Mouse (Mus musculus) liver, embryonic 13.5 days (tissue): ENCODE data around the gene Gm11114. TPM values are rescaled to one million over a fixed set of nuclear protein-coding genes. Genes with fewer than 3 reads are reported as not detected.

Source experiments
- ATAC-seq: fragments of 200-750 bp; cut with Nextera tagmentation; 2 replicates; pipeline ENCODE4 v1.8.0; 2017; ENCODE audit warnings: low read depth, mild to moderate bottlenecking, moderate number of reproducible peaks, moderate library complexity
- DNase-seq: peaks from one replicate; pipeline ENCODE4 v3.0.0; 2022
- H3K27ac ChIP-seq: fragments of 300-500 bp; sonication (generic); 2 replicates; pipeline ENCODE4 v1.5.1; 2015; ENCODE audit warnings: moderate library complexity, mild to moderate bottlenecking, inconsistent platforms
- H3K27me3 ChIP-seq: fragments of 300-500 bp; sonication (generic); 2 replicates; pipeline ENCODE4 v1.6.1; 2015; ENCODE audit warnings: mild to moderate bottlenecking, inconsistent platforms
- H3K36me3 ChIP-seq: fragments of 300-500 bp; sonication (generic); 2 replicates; pipeline ENCODE4 v1.6.1; 2015; ENCODE audit warnings: mild to moderate bottlenecking, inconsistent platforms
- H3K4me1 ChIP-seq: fragments of 300-500 bp; sonication (generic); replicated peaks from 2 replicates; pipeline ENCODE4 v1.6.1; 2015; ENCODE audit warnings: inconsistent platforms
- H3K4me2 ChIP-seq: fragments of 300-500 bp; sonication (generic); 2 replicates; pipeline ENCODE4 v1.6.1; 2015; ENCODE audit warnings: inconsistent platforms, mild to moderate bottlenecking, moderate library complexity
- H3K4me3 ChIP-seq: fragments of 300-500 bp; sonication (generic); replicated peaks from 2 replicates; pipeline ENCODE4 v1.5.1; 2015; ENCODE audit warnings: mild to moderate bottlenecking, inconsistent platforms
- H3K9ac ChIP-seq: fragments of 300-500 bp; sonication (generic); 2 replicates; pipeline ENCODE4 v1.6.1; 2015; ENCODE audit warnings: mild to moderate bottlenecking, inconsistent platforms
- H3K9me3 ChIP-seq: fragments of 300-500 bp; sonication (generic); replicated peaks from 2 replicates; pipeline ENCODE4 v1.6.1; 2016; ENCODE audit warnings: inconsistent platforms
- WGBS: fragments of 180-500 bp; shearing (Covaris S2); methylation state at CpG from one replicate; pipeline ENCODE4 v1.1.7; 2015; ENCODE audit not compliant: insufficient replicate concordance; 5-methylcytosine and 5-hydroxymethylcytosine counted together
- polyA plus RNA-seq: library from polyadenylated mRNA; unstranded; fragments of >200 nt; fragmentation: Nextera tagmentation; extraction: Ambion mirVana; gene quantifications from 2 replicates; pipeline ENCODE4 v1.2.1, GENCODE M21; 2015

The Gm11114 gene
- not detected in 2 replicates for polyA plus RNA-seq

GRCm38 (mm10) chr9:85312473-85312872, at the start of gene Gm11114:
Gm11114 (plus strand) TSS chr9:85312773.
- no peaks in the 10 kb centered on the region for H3K36me3 ChIP-seq
- no peaks in the 10 kb centered on the region for H3K9me3 ChIP-seq
- H3K27me3 ChIP-seq = no peaks in the 10 kb centered on the region
- DNase-seq (no peak), ATAC-seq (no peak)
- 49% methylated on average over 6 of the region's 6 CpGs for WGBS
- no peaks in the 10 kb centered on the region for H3K4me1 ChIP-seq
- H3K27ac ChIP-seq = no peak within 1 kb of the TSS
- H3K4me3 ChIP-seq = no peak within 1 kb of the TSS
- no peak within 1 kb of the TSS for H3K4me2 ChIP-seq
- H3K9ac ChIP-seq = no peak within 1 kb of the TSS

GRCm38 (mm10) chr9:85266847-85267246, 45.7 kb upstream of the Gm11114 start:
- no peaks in the 10 kb centered on the region for H3K27me3 ChIP-seq
- ATAC-seq = no peak
- no peaks in the 10 kb centered on the region for H3K4me1 ChIP-seq
- H3K27ac ChIP-seq = no peak overlapping the region
- WGBS = 50% methylated on average over 5 of the region's 5 CpGs
- H3K4me3 ChIP-seq = no peak overlapping the region
- H3K9ac ChIP-seq = no peak overlapping the region
- no peaks in the 10 kb centered on the region for H3K36me3 ChIP-seq
- H3K9me3 ChIP-seq = no peaks in the 10 kb centered on the region
- no peak overlapping the region for H3K4me2 ChIP-seq
- DNase-seq = no peak

GRCm38 (mm10) chr9:85274114-85274513, 38.5 kb upstream of the Gm11114 start:
- Histone ChIP-seq H3K4me1 (no peaks in the 10 kb centered on the region), H3K27ac (no peak overlapping the region), H3K9ac (no peak overlapping the region), H3K4me2 (no peak overlapping the region), H3K9me3 (no peaks in the 10 kb centered on the region), H3K4me3 (no peak overlapping the region), H3K36me3 (no peaks in the 10 kb centered on the region), H3K27me3 (no peaks in the 10 kb centered on the region)
- DNase-seq (no peak), ATAC-seq (no peak)
- whole genome bisulfite sequencing = 46% methylated on average over 2 of the region's 2 CpGs

- Histone ChIP-seq H3K9ac (no peak overlapping the region), H3K9me3 (no peaks in the 10 kb centered on the region), H3K36me3 (no peaks in the 10 kb centered on the region), H3K4me3 (no peak overlapping the region), H3K4me2 (no peak overlapping the region), H3K27me3 (no peaks in the 10 kb centered on the region), H3K27ac (no peak overlapping the region), H3K4me1 (no peaks in the 10 kb centered on the region)
- WGBS = 55% methylated on average over 4 of the region's 4 CpGs
- ATAC-seq (no peak), DNase-seq (no peak)
Measured at GRCm38 (mm10) chr9:85302849-85303248, 9.7 kb upstream of the Gm11114 start.

- no peak for ATAC-seq
- Histone ChIP-seq H3K27ac (no peak overlapping the region), H3K27me3 (no peaks in the 10 kb centered on the region), H3K9ac (no peak overlapping the region), H3K9me3 (no peaks in the 10 kb centered on the region), H3K4me3 (no peak overlapping the region), H3K4me1 (no peaks in the 10 kb centered on the region), H3K4me2 (no peak overlapping the region), H3K36me3 (no peaks in the 10 kb centered on the region)
- no peak for DNase-seq
- WGBS = 52% methylated on average over 3 of the region's 3 CpGs
Measured at GRCm38 (mm10) chr9:85303378-85303777, 9.2 kb upstream of the Gm11114 start.

GRCm38 (mm10) chr9:85316122-85316521, 3.5 kb downstream of the Gm11114 start:
- no peak for DNase-seq
- 23% methylated on average over 1 of the region's 1 CpGs for WGBS
- Histone ChIP-seq H3K36me3 (0 out of 2 replicates have a peak, but pooled peaks cover 2% of the 10 kb centered on the region), H3K4me3 (no peak overlapping the region), H3K27me3 (no peaks in the 10 kb centered on the region), H3K4me2 (no peak overlapping the region), H3K27ac (no peak overlapping the region), H3K9ac (no peak overlapping the region), H3K9me3 (no peaks in the 10 kb centered on the region), H3K4me1 (peaks cover 2% of the 10 kb centered on the region; the same call in 1 of the 2 replicates)
- no peak for ATAC-seq

- no peak overlapping the region for H3K9ac ChIP-seq
- H3K9me3 ChIP-seq = no peaks in the 10 kb centered on the region
- no peaks in the 10 kb centered on the region for H3K27me3 ChIP-seq
- WGBS = 54% methylated on average over 8 of the region's 8 CpGs
- no peak overlapping the region for H3K4me3 ChIP-seq
- DNase-seq (no peak), ATAC-seq (no peak)
- no peak overlapping the region for H3K27ac ChIP-seq
- H3K4me2 ChIP-seq = no peak overlapping the region
- peaks cover 3% of the 10 kb centered on the region; the same call in 1 of the 2 replicates for H3K36me3 ChIP-seq
- peaks cover 2% of the 10 kb centered on the region; the same call in 1 of the 2 replicates for H3K4me1 ChIP-seq
Measured at GRCm38 (mm10) chr9:85320167-85320951, 7.8 kb downstream of the Gm11114 start.

GRCm38 (mm10) chr9:85324158-85324875, 11.7 kb downstream of the Gm11114 start:
- ATAC-seq = no peak
- Histone ChIP-seq H3K36me3 (peaks cover 3% of the 10 kb centered on the region; the same call in 1 of the 2 replicates), H3K4me3 (peak overlapping the region; percentile 71), H3K4me1 (peaks cover 22% of the 10 kb centered on the region), H3K4me2 (peak overlapping the region; percentile 86), H3K9me3 (no peaks in the 10 kb centered on the region), H3K27me3 (peaks cover 14% of the 10 kb centered on the region), H3K27ac (no peak overlapping the region), H3K9ac (0 out of 2 replicates have a peak overlapping the region, but pooled peaks have one; percentile 74)
- WGBS = 54% methylated on average over 11 of the region's 11 CpGs
- DNase-seq = no peak

- no peaks in the 10 kb centered on the region for H3K9me3 ChIP-seq
- 29% methylated on average over 17 of the region's 17 CpGs for WGBS
- H3K27ac ChIP-seq = 0 out of 2 replicates have a peak overlapping the region, but pooled peaks have one; percentile 0
- peak overlapping the region; percentile 86 for H3K4me2 ChIP-seq
- peaks cover 22% of the 10 kb centered on the region for H3K4me1 ChIP-seq
- DNase-seq (no peak), ATAC-seq (no peak)
- H3K27me3 ChIP-seq = peaks cover 14% of the 10 kb centered on the region
- peak overlapping the region; percentile 71 for H3K4me3 ChIP-seq
- peak overlapping the region; percentile 74; the same call in 1 of the 2 replicates for H3K9ac ChIP-seq
- H3K36me3 ChIP-seq = peaks cover 3% of the 10 kb centered on the region; the same call in 1 of the 2 replicates
Measured at GRCm38 (mm10) chr9:85325201-85325868, 12.8 kb downstream of the Gm11114 start.

- 1% methylated on average over 78 of the region's 88 CpGs for WGBS
Measured at GRCm38 (mm10) chr9:85326292-85327241, 14.0 kb downstream of the Gm11114 start.

More at GRCm38 (mm10) chr9:85326292-85327241, 14.0 kb downstream of the Gm11114 start:
- H3K27ac ChIP-seq = peak overlapping the region; percentile 73
- H3K4me2 ChIP-seq = peak overlapping the region; percentile 86
- peak overlapping the region; percentile 71 for H3K4me3 ChIP-seq
- H3K4me1 ChIP-seq = peaks cover 19% of the 10 kb centered on the region
- H3K9me3 ChIP-seq = no peaks in the 10 kb centered on the region
- H3K27me3 ChIP-seq = peaks cover 14% of the 10 kb centered on the region
- no peaks in the 10 kb centered on the region; the same call in 1 of the 2 replicates for H3K36me3 ChIP-seq
- DNase-seq (peak; percentile 28), ATAC-seq (peak; percentile 52)
- peak overlapping the region; percentile 74 for H3K9ac ChIP-seq
